Mouse (Mus musculus): ENCODE results near the gene Castor1.
A peak's percentile ranks its signal among the peaks of the same experiment; 100 is the strongest.

The Castor1 gene

GRCm38 (mm10) chr11:4235052-4235655, 17.1 kb downstream of the Castor1 start:
- no peak for DNase-seq (ENCODE audit: low spot score in 2 of 2)

GRCm38 (mm10) chr11:4235665-4236545, 17.9 kb downstream of the Castor1 start, which contains the start of gene Osm:
Gene Osm (plus strand): TSS chr11:4236420.
- DNase-seq (ENCODE audit: low spot score in 2 of 2): peak in 1 of 2 experiments; percentile 32

GRCm38 (mm10) chr11:4236546-4237067, 18.6 kb downstream of the Castor1 start:
- DNase-seq (ENCODE audit: low spot score in 2 of 2): no peak

GRCm38 (mm10) chr11:4237389-4237912, 19.4 kb downstream of the Castor1 start:
- DNase-seq (ENCODE audit: low spot score in 2 of 2): peak; percentile 56 to 59

- no peak for DNase-seq (ENCODE audit: low spot score in 2 of 2)
Measured at GRCm38 (mm10) chr11:4238167-4238566, 20.1 kb downstream of the Castor1 start.

- DNase-seq (ENCODE audit: low spot score in 2 of 2): no peak
Measured at GRCm38 (mm10) chr11:4239691-4240090, 21.7 kb downstream of the Castor1 start.

- DNase-seq (ENCODE audit: low spot score in 2 of 2): no peak
Measured at GRCm38 (mm10) chr11:4240151-4240550, 22.1 kb downstream of the Castor1 start.

GRCm38 (mm10) chr11:4241180-4241579, 23.2 kb downstream of the Castor1 start:
- DNase-seq (ENCODE audit: low spot score in 2 of 2): no peak

GRCm38 (mm10) chr11:4246126-4246525, 28.1 kb downstream of the Castor1 start:
- DNase-seq (ENCODE audit: low spot score in 2 of 2): no peak

- DNase-seq (ENCODE audit: low spot score in 2 of 2): no peak
Measured at GRCm38 (mm10) chr11:4246623-4247022, 28.6 kb downstream of the Castor1 start.

GRCm38 (mm10) chr11:4247201-4247959, 29.4 kb downstream of the Castor1 start:
- no peak for DNase-seq (ENCODE audit: low spot score in 2 of 2)

GRCm38 (mm10) chr11:4249151-4249550, 31.1 kb downstream of the Castor1 start:
- DNase-seq (ENCODE audit: low spot score in 2 of 2): no peak

GRCm38 (mm10) chr11:4250290-4250689, 32.3 kb downstream of the Castor1 start:
- DNase-seq (ENCODE audit: low spot score in 2 of 2): no peak

GRCm38 (mm10) chr11:4251376-4251775, 33.4 kb downstream of the Castor1 start:
- no peak for DNase-seq (ENCODE audit: low spot score in 2 of 2)

- DNase-seq (ENCODE audit: low spot score in 2 of 2): no peak
Measured at GRCm38 (mm10) chr11:4252886-4253285, 34.9 kb downstream of the Castor1 start.

GRCm38 (mm10) chr11:4256846-4257607, 39.0 kb downstream of the Castor1 start, which contains the start of gene Lif:
Gene Lif (plus strand): TSS chr11:4257557.
- DNase-seq (ENCODE audit: low spot score in 2 of 2): no peak

GRCm38 (mm10) chr11:4257756-4258155, 39.7 kb downstream of the Castor1 start:
- no peak for DNase-seq (ENCODE audit: low spot score in 2 of 2)

- peak; percentile 71 to 88 for DNase-seq (ENCODE audit: low spot score in 2 of 2)
Measured at GRCm38 (mm10) chr11:4258657-4259082, 40.6 kb downstream of the Castor1 start.

GRCm38 (mm10) chr11:4260463-4261187, 42.6 kb downstream of the Castor1 start:
- DNase-seq (ENCODE audit: low spot score in 2 of 2): no peak

GRCm38 (mm10) chr11:4261188-4261494, 43.1 kb downstream of the Castor1 start:
- peak; percentile 50 to 73 for DNase-seq (ENCODE audit: low spot score in 2 of 2)
